Mouse (Mus musculus): ENCODE results near the gene Trim59. TPM values are rescaled to one million over a fixed set of nuclear protein-coding genes. Genes with fewer than 3 reads are reported as not detected.
A peak's percentile ranks its signal among the peaks of the same experiment; 100 is the strongest.
"Not testable (repeated sequence)": the region's sequence is repeated elsewhere in the genome, so short reads cannot be mapped to it uniquely, and the experiment has no call there.

Trim59 gene
- polyA plus RNA-seq, 1 experiment from 2014 or later: 145 TPM

- peak overlapping the region; percentile 97 for H3K9ac ChIP-seq
- peak overlapping the region; percentile 96 for H3K4me3 ChIP-seq (replicated peaks)
- peaks cover 39% of the 10 kb centered on the region for H3K4me1 ChIP-seq (replicated peaks)
- 3% methylated on average over 9 of the region's 9 CpGs for WGBS (ENCODE audit: insufficient replicate concordance)
- H3K9me3 ChIP-seq (replicated peaks): no peaks in the 10 kb centered on the region
- ATAC-seq (ENCODE audit: insufficient read depth): no peak
- H3K4me2 ChIP-seq: peak overlapping the region; percentile 82
- H3K36me3 ChIP-seq (replicated peaks): peaks cover 22% of the 10 kb centered on the region
- H3K27ac ChIP-seq (replicated peaks): peak overlapping the region; percentile 98
- no peaks in the 10 kb centered on the region for H3K27me3 ChIP-seq
These were observed 797 bp upstream of the Trim59 start for GRCm38 (mm10) chr3:69045400-69045703.

DNA sequence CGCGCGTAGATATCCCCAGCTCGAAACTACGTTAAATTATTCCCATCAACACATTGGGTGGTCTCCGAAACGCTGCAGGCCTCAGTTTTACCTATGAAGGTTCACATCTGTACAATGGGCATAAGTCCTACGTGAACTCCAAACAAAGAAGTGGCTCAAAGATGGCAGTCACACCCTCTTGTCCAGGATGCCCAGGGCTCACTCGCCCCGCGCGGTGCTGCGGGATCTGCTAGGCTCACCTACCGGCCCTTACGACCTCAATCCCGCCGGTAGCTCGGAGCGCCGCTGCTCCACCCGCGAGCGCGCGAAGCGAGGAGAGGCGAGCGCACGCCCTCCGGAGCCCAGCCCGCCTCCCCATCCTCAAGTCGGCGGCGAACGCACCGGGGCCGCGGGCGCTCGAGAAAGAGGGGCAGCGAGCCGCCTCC, 376 bp downstream of the Trim59 start:
- peak overlapping the region; percentile 97 for H3K9ac ChIP-seq
- H3K27me3 ChIP-seq: no peaks in the 10 kb centered on the region
- no peaks in the 10 kb centered on the region for H3K9me3 ChIP-seq (replicated peaks)
- ATAC-seq (ENCODE audit: insufficient read depth): peak; percentile 69
- peak overlapping the region; percentile 98 for H3K27ac ChIP-seq (replicated peaks)
- H3K36me3 ChIP-seq (replicated peaks): peaks cover 33% of the 10 kb centered on the region
- peaks cover 45% of the 10 kb centered on the region for H3K4me1 ChIP-seq (replicated peaks)
- under 1% methylated on average over 39 of the region's 42 CpGs for WGBS (ENCODE audit: insufficient replicate concordance)
- peak overlapping the region; percentile 67 for H3K4me2 ChIP-seq
- H3K4me3 ChIP-seq (replicated peaks): peak overlapping the region; percentile 96

DNA sequence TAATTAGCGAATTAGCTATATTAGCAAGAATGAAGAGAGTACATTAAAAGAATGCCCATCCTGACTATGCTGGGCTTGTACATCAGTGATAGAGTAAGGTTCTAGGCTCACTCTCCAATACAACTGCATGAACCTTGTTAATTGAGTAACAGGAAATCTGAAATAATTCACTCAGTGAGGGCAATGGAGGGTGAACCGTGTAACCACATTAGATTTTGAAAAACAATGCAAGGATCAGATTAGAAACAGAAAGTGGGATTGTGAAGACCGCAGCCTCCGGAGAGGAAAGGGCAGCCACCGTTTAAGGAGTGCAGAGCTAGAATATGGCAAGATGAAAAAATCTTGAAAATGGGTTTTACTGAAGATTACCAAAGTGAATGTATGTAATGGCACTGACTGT, 3.3 kb downstream of the Trim59 start:
- H3K4me1 ChIP-seq (replicated peaks): peaks cover 33% of the 10 kb centered on the region
- peaks cover 54% of the 10 kb centered on the region for H3K36me3 ChIP-seq (replicated peaks)
- peak overlapping the region; percentile 36 for H3K27ac ChIP-seq (replicated peaks)
- H3K4me3 ChIP-seq (replicated peaks): peak overlapping the region; percentile 61
- H3K27me3 ChIP-seq: no peaks in the 10 kb centered on the region
- H3K9me3 ChIP-seq (replicated peaks): no peaks in the 10 kb centered on the region
- peak overlapping the region; percentile 41; the same call in 1 of the 2 replicates for H3K9ac ChIP-seq
- ATAC-seq (ENCODE audit: insufficient read depth): no peak
- H3K4me2 ChIP-seq: peak overlapping the region; percentile 71
- 39% methylated on average over 5 of the region's 5 CpGs for WGBS (ENCODE audit: insufficient replicate concordance)

DNA sequence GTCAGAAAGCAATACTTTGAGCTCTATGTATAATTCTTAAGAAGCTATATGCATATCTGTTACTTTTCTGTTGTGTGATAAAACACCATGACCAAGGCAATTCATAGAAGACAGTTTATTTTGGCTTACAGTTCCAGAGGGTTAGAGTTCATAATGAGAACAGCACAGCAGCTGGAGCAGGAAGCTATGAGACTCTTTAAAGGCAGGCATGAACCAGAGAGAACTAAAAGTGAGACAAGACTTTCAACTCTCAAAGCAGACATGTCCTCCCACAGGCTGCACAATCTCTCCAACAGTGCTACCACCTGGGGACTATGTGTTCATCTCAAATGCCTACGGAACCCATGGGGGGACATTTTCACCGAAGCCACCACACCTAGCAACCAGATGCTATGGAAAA, 4.5 kb downstream of the Trim59 start:
- H3K36me3 ChIP-seq (replicated peaks): peaks cover 65% of the 10 kb centered on the region
- H3K4me2 ChIP-seq: peak overlapping the region; percentile 71
- ATAC-seq (ENCODE audit: insufficient read depth): no peak
- peak overlapping the region; percentile 28; the same call in 1 of the 2 replicates for H3K9ac ChIP-seq
- peaks cover 22% of the 10 kb centered on the region for H3K4me1 ChIP-seq (replicated peaks)
- no peaks in the 10 kb centered on the region for H3K27me3 ChIP-seq
- H3K27ac ChIP-seq (replicated peaks): peak overlapping the region; percentile 72
- WGBS (ENCODE audit: insufficient replicate concordance): 80% methylated on average over 2 of the region's 2 CpGs
- H3K4me3 ChIP-seq (replicated peaks): peak overlapping the region; percentile 61
- no peaks in the 10 kb centered on the region for H3K9me3 ChIP-seq (replicated peaks)

GRCm38 (mm10) chr3:69026133-69026783, 18.3 kb downstream of the Trim59 start:
- 76% methylated on average over 1 of the region's 1 CpGs for WGBS (ENCODE audit: insufficient replicate concordance)
- H3K4me3 ChIP-seq (replicated peaks): no peak overlapping the region
- no peak overlapping the region for H3K27ac ChIP-seq (replicated peaks)
- H3K9me3 ChIP-seq (replicated peaks): no peaks in the 10 kb centered on the region
- no peaks in the 10 kb centered on the region for H3K4me1 ChIP-seq (replicated peaks)
- no peak for ATAC-seq (ENCODE audit: insufficient read depth)
- H3K4me2 ChIP-seq: no peak overlapping the region
- H3K27me3 ChIP-seq: no peaks in the 10 kb centered on the region
- H3K36me3 ChIP-seq (replicated peaks): peaks cover 85% of the 10 kb centered on the region
- H3K9ac ChIP-seq: no peak overlapping the region

DNA sequence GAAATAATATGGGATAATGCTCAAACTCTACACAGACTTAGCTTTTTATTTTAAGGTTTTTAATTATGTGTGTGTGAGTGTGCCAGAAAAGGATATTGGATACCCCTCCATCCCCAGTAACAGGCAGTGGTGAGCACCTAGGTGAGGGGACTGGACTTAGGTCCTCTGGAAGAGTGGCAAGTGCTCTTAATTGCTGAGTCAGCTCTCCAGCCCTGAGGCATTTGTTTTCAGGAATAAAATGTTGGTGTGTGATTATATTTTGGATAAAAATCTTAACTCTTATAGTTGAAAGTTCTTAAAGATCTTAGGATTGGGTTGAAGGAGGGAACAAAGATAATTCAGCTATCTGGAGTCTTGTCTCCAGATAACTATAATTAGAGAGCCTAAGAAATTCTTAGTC, 23.8 kb downstream of the Trim59 start:
- H3K4me2 ChIP-seq: no peak overlapping the region
- H3K27me3 ChIP-seq: no peaks in the 10 kb centered on the region

GRCm38 (mm10) chr3:69020285-69020684, 24.3 kb downstream of the Trim59 start:
- Histone ChIP-seq H3K36me3 (replicated peaks) (peaks cover 89% of the 10 kb centered on the region), H3K27me3 (no peaks in the 10 kb centered on the region), H3K9ac (no peak overlapping the region), H3K4me2 (no peak overlapping the region), H3K9me3 (replicated peaks) (no peaks in the 10 kb centered on the region), H3K4me1 (replicated peaks) (no peaks in the 10 kb centered on the region), H3K4me3 (replicated peaks) (no peak overlapping the region), H3K27ac (replicated peaks) (no peak overlapping the region)
- 85% methylated on average over 2 of the region's 2 CpGs for WGBS (ENCODE audit: insufficient replicate concordance)
- ATAC-seq (ENCODE audit: insufficient read depth): no peak

More for the DNA sequence above, 23.8 kb downstream of the Trim59 start:
- H3K9me3 ChIP-seq (replicated peaks): no peaks in the 10 kb centered on the region
- ATAC-seq (ENCODE audit: insufficient read depth): no peak
- H3K36me3 ChIP-seq (replicated peaks): peaks cover 89% of the 10 kb centered on the region
- H3K4me1 ChIP-seq (replicated peaks): no peaks in the 10 kb centered on the region
- H3K9ac ChIP-seq: no peak overlapping the region
- no peak overlapping the region for H3K4me3 ChIP-seq (replicated peaks)
- no peak overlapping the region for H3K27ac ChIP-seq (replicated peaks)

DNA sequence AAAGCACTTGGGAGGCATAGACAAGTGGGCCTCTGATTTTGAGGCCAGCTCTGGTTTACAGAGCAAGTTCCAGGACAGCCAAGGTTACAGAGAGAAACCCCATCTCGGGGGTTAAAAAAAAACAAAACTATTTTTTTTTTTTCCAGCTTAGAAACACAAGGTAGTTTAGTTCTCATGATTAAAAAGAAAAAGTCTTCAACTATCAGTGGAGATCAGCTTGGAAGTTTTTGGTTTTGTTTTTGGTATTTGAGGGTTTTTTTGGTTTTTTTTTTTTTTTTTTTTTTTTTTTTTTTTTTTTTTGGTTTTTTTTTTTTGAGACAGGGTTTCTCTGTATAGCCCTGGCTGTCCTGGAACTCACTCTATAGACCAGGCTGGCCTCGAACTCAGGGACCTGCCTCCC, 25.9 kb downstream of the Trim59 start:
- not testable (repeated sequence) for ATAC-seq (ENCODE audit: insufficient read depth); H3K4me3 ChIP-seq (replicated peaks); H3K4me1 ChIP-seq (replicated peaks); H3K4me2 ChIP-seq; H3K9me3 ChIP-seq (replicated peaks); H3K9ac ChIP-seq; H3K27ac ChIP-seq (replicated peaks); H3K27me3 ChIP-seq
- 94% methylated on average over 2 of the region's 2 CpGs for WGBS (ENCODE audit: insufficient replicate concordance)
- H3K36me3 ChIP-seq (replicated peaks): peaks cover 89% of the 10 kb centered on the region

- WGBS (ENCODE audit: insufficient replicate concordance): 72% methylated on average over 3 of the region's 3 CpGs
- no peak for ATAC-seq (ENCODE audit: insufficient read depth)
- H3K4me3 ChIP-seq (replicated peaks): no peak overlapping the region
- H3K4me1 ChIP-seq (replicated peaks): no peaks in the 10 kb centered on the region
- no peaks in the 10 kb centered on the region for H3K27me3 ChIP-seq
- H3K36me3 ChIP-seq (replicated peaks): peaks cover 89% of the 10 kb centered on the region
- H3K9me3 ChIP-seq (replicated peaks): no peaks in the 10 kb centered on the region
- no peak overlapping the region for H3K9ac ChIP-seq
- no peak overlapping the region for H3K27ac ChIP-seq (replicated peaks)
- H3K4me2 ChIP-seq: no peak overlapping the region
These were observed 27.4 kb downstream of the Trim59 start for GRCm38 (mm10) chr3:69017181-69017580.

DNA sequence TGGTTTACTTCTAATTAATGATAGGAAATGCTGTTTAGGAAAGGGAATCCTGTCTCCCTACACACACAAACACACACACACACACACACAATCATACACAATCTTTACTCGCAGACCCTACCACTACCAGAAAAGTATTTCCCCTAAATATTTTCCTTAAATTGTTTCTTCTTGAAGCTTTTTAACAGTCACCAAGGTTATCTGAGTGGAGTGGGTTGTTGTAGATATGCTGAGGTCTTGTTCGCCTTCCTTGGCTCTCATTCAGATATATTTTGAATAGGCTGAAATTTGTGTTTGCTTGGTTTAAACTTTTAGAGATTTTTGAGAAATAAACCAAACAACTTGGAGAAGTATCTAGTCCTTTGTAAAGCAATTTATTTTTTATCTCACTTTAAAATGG, 35.7 kb downstream of the Trim59 start:
- Histone ChIP-seq H3K27ac (replicated peaks) (no peak overlapping the region), H3K9ac (no peak overlapping the region), H3K9me3 (replicated peaks) (no peaks in the 10 kb centered on the region), H3K4me1 (replicated peaks) (peaks cover 16% of the 10 kb centered on the region), H3K36me3 (replicated peaks) (peaks cover 39% of the 10 kb centered on the region), H3K4me2 (peak overlapping the region; percentile 39), H3K4me3 (replicated peaks) (0 out of 2 replicates have a peak overlapping the region, but pooled peaks have one; percentile 14), H3K27me3 (no peaks in the 10 kb centered on the region)
- 55% methylated on average over 2 of the region's 2 CpGs for WGBS (ENCODE audit: insufficient replicate concordance)
- ATAC-seq (ENCODE audit: insufficient read depth): no peak

- H3K9ac ChIP-seq: peak overlapping the region; percentile 97
- no peak for ATAC-seq (ENCODE audit: insufficient read depth)
- H3K36me3 ChIP-seq (replicated peaks): peaks cover 24% of the 10 kb centered on the region
- H3K27ac ChIP-seq (replicated peaks): peak overlapping the region; percentile 98
- peak overlapping the region; percentile 100 for H3K4me3 ChIP-seq (replicated peaks)
- H3K27me3 ChIP-seq: no peaks in the 10 kb centered on the region
- WGBS (ENCODE audit: insufficient replicate concordance): 3% methylated on average over 21 of the region's 21 CpGs
- H3K4me2 ChIP-seq: peak overlapping the region; percentile 77
- H3K9me3 ChIP-seq (replicated peaks): no peaks in the 10 kb centered on the region
- peaks cover 32% of the 10 kb centered on the region for H3K4me1 ChIP-seq (replicated peaks)
These were observed 38.3 kb downstream of the Trim59 start for GRCm38 (mm10) chr3:69006246-69006760.

All from liver, embryonic 15.5 days (tissue).